Mouse (Mus musculus) stomach, embryonic 16.5 days (tissue): ENCODE measurements around the gene Pid1. TPM values are rescaled to one million over a fixed set of nuclear protein-coding genes. Genes with fewer than 3 reads are reported as not detected.

Experiments
- ATAC-seq: fragments of 200-750 bp; cut with Nextera tagmentation; 2 replicates; pipeline ENCODE4 v1.8.0; 2017; ENCODE audit warnings: moderate number of reproducible peaks, moderate TSS enrichment; ENCODE audit not compliant: insufficient read depth, low FRiP score
- H3K27ac ChIP-seq: fragments of 300-500 bp; sonication (generic); 2 replicates; pipeline ENCODE4 v1.5.1; 2014; ENCODE audit warnings: low read length
- H3K27me3 ChIP-seq: fragments of 300-500 bp; sonication (generic); 2 replicates; pipeline ENCODE4 v1.6.1; 2014; ENCODE audit warnings: low read length, control low read depth, mixed read lengths; ENCODE audit not compliant: control insufficient read depth, insufficient read depth
- H3K36me3 ChIP-seq: fragments of 300-500 bp; sonication (generic); 2 replicates; pipeline ENCODE4 v1.6.1; 2014; ENCODE audit warnings: low read length; ENCODE audit not compliant: control insufficient read depth, insufficient read depth
- H3K4me1 ChIP-seq: fragments of 300-500 bp; sonication (generic); 2 replicates; pipeline ENCODE4 v1.6.1; 2014; ENCODE audit warnings: low read length, control low read depth, mixed read lengths; ENCODE audit not compliant: control insufficient read depth, insufficient read depth
- H3K4me2 ChIP-seq: fragments of 300-500 bp; sonication (generic); 2 replicates; pipeline ENCODE4 v1.6.1; 2014; ENCODE audit warnings: low read depth, low read length, mixed read lengths
- H3K4me3 ChIP-seq: fragments of 300-500 bp; sonication (generic); replicated peaks from 2 replicates; pipeline ENCODE4 v1.5.1; 2014; ENCODE audit warnings: mild to moderate bottlenecking, low read length
- H3K9ac ChIP-seq: fragments of 300-500 bp; sonication (generic); 2 replicates; pipeline ENCODE4 v1.6.1; 2014; ENCODE audit warnings: low read length
- H3K9me3 ChIP-seq: fragments of 300-500 bp; sonication (generic); replicated peaks from 2 replicates; pipeline ENCODE4 v1.6.1; 2016; ENCODE audit warnings: low read length, control low read depth; ENCODE audit not compliant: control insufficient read depth
- WGBS: fragments of 180-500 bp; shearing (Covaris S2); extraction: QIAGEN DNeasy Blood & Tissue Kit; methylation state at CpG from one replicate; pipeline ENCODE4 v1.1.7; 2014; 5-methylcytosine and 5-hydroxymethylcytosine counted together
- polyA plus RNA-seq: library from polyadenylated mRNA; unstranded; fragments of >200 nt; fragmentation: Nextera tagmentation; extraction: Ambion mirVana; gene quantifications from 2 replicates; pipeline ENCODE4 v1.2.1, GENCODE M21; 2015

The Pid1 gene
- polyA plus RNA-seq, 1 experiment from 2014 or later, result 21.9 TPM

- Histone ChIP-seq H3K9ac (no peak overlapping the region), H3K27ac (no peak overlapping the region), H3K4me3 (no peak overlapping the region), H3K4me2 (no peak overlapping the region), H3K4me1 (no peaks in the 10 kb centered on the region), H3K36me3 (no peaks in the 10 kb centered on the region), H3K9me3 (no peaks in the 10 kb centered on the region), H3K27me3 (no peaks in the 10 kb centered on the region)
- no peak for ATAC-seq
Measured at GRCm38 (mm10) chr1:84192167-84192566, 171.8 kb downstream of the Pid1 start.

GRCm38 (mm10) chr1:84189446-84189845 is 174.5 kb downstream of the Pid1 start:
- Histone ChIP-seq H3K4me1 (no peaks in the 10 kb centered on the region), H3K9ac (no peak overlapping the region), H3K4me3 (no peak overlapping the region), H3K27ac (no peak overlapping the region), H3K36me3 (no peaks in the 10 kb centered on the region), H3K4me2 (no peak overlapping the region), H3K9me3 (no peaks in the 10 kb centered on the region), H3K27me3 (no peaks in the 10 kb centered on the region)
- WGBS, result 73% methylated on average over 5 of the region's 5 CpGs
- no peak for ATAC-seq

DNA sequence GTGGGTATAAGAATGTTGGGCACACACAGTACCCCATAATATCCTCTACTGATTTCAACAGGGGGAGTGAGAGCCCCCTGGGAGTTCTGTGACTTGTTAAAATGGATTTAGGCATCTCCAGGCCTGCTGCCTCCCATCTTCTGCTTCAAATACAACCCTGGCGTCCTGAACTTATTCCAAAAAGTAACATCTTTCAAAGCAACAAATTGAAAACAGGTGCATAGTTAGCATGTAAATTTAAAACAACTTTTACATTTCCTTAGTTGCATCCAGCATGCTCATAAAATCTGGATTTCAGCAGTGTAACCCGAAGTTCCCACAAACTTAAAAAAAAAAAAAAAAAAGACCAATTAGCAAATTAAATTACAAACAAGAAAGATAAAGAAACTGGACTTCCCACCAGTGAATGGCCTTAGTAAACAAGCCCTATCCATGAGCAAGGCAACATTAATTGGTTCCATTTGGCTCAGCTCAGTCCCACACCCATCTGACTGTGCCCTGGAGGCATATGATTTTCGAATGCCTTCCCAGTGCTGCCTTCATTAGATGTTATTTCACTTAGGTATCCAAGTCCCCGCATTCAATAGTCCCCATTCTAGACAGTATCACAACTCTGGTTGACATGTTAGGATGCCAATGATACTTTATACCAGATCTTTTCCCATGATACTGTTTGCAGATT is 177.1 kb downstream of the Pid1 start:
- no peak overlapping the region for H3K27ac ChIP-seq
- WGBS, result 75% methylated on average over 4 of the region's 4 CpGs

DNA sequence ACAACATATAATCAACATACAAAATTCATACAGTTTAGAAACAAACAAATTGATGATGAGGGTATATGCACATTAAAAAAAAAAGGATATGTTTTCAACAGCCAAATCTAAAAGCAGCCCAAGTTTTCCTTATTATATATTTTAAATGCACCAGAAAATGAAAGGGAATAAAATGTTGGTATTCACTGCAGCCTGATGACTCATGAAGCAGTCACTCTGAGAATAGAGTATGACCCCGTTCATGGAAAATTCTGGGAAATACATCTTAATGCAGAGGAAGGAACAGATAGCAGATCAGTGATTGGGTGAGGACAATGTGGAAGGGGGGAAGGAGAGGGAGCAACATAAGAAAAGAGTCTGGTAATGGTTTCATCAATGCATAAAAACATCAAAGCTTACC is 186.3 kb downstream of the Pid1 start:
- no peak overlapping the region for H3K27ac ChIP-seq
- H3K27me3 ChIP-seq, result no peaks in the 10 kb centered on the region
- no peak for ATAC-seq
- no peak overlapping the region for H3K9ac ChIP-seq
- H3K36me3 ChIP-seq, result no peaks in the 10 kb centered on the region
- no peak overlapping the region for H3K4me3 ChIP-seq
- no peaks in the 10 kb centered on the region for H3K9me3 ChIP-seq
- no peaks in the 10 kb centered on the region for H3K4me1 ChIP-seq
- WGBS, result 69% methylated on average over 1 of the region's 1 CpGs
- no peak overlapping the region for H3K4me2 ChIP-seq

More for the DNA sequence above, 177.1 kb downstream of the Pid1 start:
- H3K9me3 ChIP-seq, result no peaks in the 10 kb centered on the region
- no peak for ATAC-seq
- H3K9ac ChIP-seq, result no peak overlapping the region
- no peaks in the 10 kb centered on the region for H3K27me3 ChIP-seq
- no peaks in the 10 kb centered on the region for H3K4me1 ChIP-seq
- H3K4me2 ChIP-seq, result no peak overlapping the region
- no peak overlapping the region for H3K4me3 ChIP-seq
- no peaks in the 10 kb centered on the region for H3K36me3 ChIP-seq

GRCm38 (mm10) chr1:84177033-84177432 is 186.9 kb downstream of the Pid1 start:
- no peaks in the 10 kb centered on the region for H3K4me1 ChIP-seq
- no peak overlapping the region for H3K9ac ChIP-seq
- no peaks in the 10 kb centered on the region for H3K36me3 ChIP-seq
- no peak for ATAC-seq
- no peak overlapping the region for H3K4me3 ChIP-seq
- H3K27me3 ChIP-seq, result no peaks in the 10 kb centered on the region
- 33% methylated on average over 2 of the region's 2 CpGs for WGBS
- H3K4me2 ChIP-seq, result no peak overlapping the region
- no peaks in the 10 kb centered on the region for H3K9me3 ChIP-seq
- no peak overlapping the region for H3K27ac ChIP-seq

DNA sequence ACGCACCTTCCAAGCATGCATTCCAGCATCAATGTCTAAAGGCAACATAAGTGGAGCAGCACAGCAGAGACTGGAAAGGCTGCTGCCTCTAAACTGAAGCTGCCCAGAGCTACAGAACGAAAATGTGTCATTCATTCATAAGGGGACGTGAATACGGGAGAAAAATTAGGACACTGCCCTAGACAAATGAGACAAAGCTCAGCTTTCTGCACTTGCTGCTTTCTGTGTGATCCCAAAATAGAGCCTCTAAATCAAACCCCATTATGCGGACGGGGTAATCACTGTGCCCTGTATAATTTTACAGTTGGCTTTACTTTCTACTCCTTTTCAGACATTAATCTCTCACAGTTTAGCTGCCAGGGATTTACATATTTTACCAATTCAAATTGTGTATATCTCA is 191.0 kb downstream of the Pid1 start:
- 77% methylated on average over 6 of the region's 6 CpGs for WGBS
- Histone ChIP-seq H3K9me3 (no peaks in the 10 kb centered on the region), H3K4me2 (no peak overlapping the region), H3K36me3 (no peaks in the 10 kb centered on the region), H3K27ac (no peak overlapping the region), H3K4me1 (no peaks in the 10 kb centered on the region), H3K9ac (no peak overlapping the region), H3K27me3 (no peaks in the 10 kb centered on the region), H3K4me3 (no peak overlapping the region)
- ATAC-seq, result no peak

DNA sequence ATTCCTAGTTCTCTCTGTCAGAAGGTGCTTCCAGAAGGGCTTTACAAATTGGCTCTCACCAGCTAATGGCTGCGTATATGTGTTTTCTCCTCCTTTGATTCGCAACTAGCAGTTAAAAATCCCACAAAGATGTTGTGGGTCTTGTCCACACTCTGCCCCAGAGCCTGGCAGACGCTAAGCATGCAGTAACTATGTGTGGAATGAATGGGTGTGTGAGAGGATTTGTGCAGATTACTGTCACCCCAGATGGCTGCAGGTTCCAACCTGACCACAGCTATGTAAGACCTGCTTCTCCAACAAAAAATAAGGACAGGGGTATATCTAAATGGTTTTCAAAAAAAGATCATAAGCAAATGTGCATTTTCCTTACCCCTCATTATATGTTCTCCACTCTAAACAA is 206.2 kb downstream of the Pid1 start:
- H3K4me1 ChIP-seq, result no peaks in the 10 kb centered on the region
- no peaks in the 10 kb centered on the region for H3K36me3 ChIP-seq
- H3K9me3 ChIP-seq, result no peaks in the 10 kb centered on the region
- no peak overlapping the region for H3K4me2 ChIP-seq
- no peaks in the 10 kb centered on the region for H3K27me3 ChIP-seq
- H3K27ac ChIP-seq, result no peak overlapping the region
- ATAC-seq, result no peak
- no peak overlapping the region for H3K4me3 ChIP-seq
- 72% methylated on average over 3 of the region's 3 CpGs for WGBS
- no peak overlapping the region for H3K9ac ChIP-seq

DNA sequence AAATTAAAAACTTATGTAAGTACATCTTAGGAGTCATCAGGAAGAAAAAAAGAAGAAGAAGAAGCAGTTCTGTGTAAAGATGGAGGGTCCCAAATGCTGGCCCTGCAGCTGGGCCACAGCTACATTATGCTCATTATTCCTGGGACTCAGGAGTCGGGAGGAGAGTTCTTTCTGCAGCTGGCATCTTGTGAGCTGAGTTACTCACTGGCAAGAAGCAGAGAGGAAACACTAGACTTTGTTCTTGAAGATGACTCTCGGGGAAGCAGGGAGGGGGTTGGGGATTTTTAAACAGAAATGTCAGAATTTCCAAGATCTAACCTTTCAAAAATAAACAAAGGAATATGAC is 208.4 kb downstream of the Pid1 start:
- 29% methylated on average over 2 of the region's 2 CpGs for WGBS
- no peak for ATAC-seq
- no peaks in the 10 kb centered on the region for H3K27me3 ChIP-seq

DNA sequence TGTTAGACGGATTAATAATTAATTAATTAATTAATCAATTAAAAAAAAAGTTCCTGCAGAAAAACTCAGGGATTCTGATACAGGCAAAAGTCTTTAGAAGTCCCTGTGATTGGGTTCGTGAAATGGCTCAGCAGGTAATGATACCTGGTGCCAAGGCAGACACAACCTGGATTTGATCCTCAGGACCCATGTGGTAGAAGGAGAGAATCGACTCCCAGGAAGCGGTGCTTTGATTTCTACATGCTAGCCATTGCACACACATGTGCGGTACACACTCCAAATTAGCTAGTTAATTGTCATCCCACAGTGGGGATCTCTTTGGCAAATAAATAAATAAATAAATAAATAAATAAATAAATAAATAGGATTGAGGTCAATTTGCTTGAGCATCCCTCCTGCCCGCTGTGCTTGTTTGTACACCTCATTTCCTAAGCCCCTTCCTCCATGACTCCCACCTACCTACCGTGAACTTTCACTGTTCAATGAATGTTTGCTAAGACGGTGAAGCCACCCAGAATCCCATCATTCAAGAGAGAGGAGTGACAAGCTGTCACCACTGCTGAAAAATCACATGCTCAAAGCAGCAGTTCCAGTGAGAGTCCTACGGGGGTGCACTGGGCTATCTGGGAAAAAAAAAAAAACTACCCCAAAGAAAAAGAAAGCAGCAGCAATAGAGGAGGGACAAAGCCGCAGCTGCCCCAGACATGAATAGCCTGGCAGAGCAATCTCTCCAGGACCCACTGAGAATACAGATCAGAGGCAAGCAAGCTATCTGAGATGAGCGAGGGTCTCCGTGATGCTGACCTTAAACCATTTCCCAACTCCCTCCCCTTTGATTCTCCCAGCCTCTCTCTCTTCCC is 209.0 kb downstream of the Pid1 start:
- Histone ChIP-seq H3K27ac (no peak overlapping the region), H3K4me1 (no peaks in the 10 kb centered on the region), H3K9ac (no peak overlapping the region), H3K27me3 (no peaks in the 10 kb centered on the region), H3K4me3 (no peak overlapping the region), H3K9me3 (no peaks in the 10 kb centered on the region), H3K4me2 (no peak overlapping the region), H3K36me3 (no peaks in the 10 kb centered on the region)
- WGBS, result 71% methylated on average over 12 of the region's 12 CpGs
- ATAC-seq, result no peak

More for the DNA sequence above, 208.4 kb downstream of the Pid1 start:
- no peaks in the 10 kb centered on the region for H3K4me1 ChIP-seq
- no peak overlapping the region for H3K27ac ChIP-seq
- H3K4me2 ChIP-seq, result no peak overlapping the region
- no peak overlapping the region for H3K4me3 ChIP-seq
- H3K36me3 ChIP-seq, result no peaks in the 10 kb centered on the region
- H3K9ac ChIP-seq, result no peak overlapping the region
- no peaks in the 10 kb centered on the region for H3K9me3 ChIP-seq
